Mouse (Mus musculus): ENCODE results near the gene Phactr3. TPM values are rescaled to one million over a fixed set of nuclear protein-coding genes. Genes with fewer than 3 reads are reported as not detected.

The Phactr3 gene
- total RNA-seq, 1 experiment from 2014 or later, result 1.8 TPM

- DNase-seq, result no peak
Observed at GRCm38 (mm10) chr2:178193445-178193844, 74.7 kb downstream of the Phactr3 start.

- no peak for DNase-seq
Observed at GRCm38 (mm10) chr2:178194908-178195307, 76.1 kb downstream of the Phactr3 start.

GRCm38 (mm10) chr2:178196038-178196437 is 77.3 kb downstream of the Phactr3 start:
- no peak for DNase-seq

DNA sequence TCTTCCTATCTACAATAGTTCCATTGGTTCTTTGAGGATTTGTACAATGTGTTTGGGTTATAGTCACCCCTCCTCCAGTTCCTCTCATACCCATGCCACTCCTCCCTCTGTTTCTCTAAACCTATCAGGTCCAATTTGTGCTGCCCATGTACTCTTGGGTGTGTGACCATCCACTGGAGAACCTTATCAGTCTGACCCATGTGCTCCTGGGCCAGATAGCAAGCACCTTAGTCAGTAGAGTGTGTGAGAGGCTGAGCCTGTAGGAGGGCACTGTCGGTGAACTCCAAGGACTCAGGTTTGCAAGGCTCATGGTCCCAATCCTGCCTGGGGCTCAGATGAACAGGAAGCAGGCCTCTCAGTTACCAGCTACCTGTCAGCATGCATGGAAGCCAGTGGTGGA is 78.8 kb downstream of the Phactr3 start:
- no peak for DNase-seq

DNA sequence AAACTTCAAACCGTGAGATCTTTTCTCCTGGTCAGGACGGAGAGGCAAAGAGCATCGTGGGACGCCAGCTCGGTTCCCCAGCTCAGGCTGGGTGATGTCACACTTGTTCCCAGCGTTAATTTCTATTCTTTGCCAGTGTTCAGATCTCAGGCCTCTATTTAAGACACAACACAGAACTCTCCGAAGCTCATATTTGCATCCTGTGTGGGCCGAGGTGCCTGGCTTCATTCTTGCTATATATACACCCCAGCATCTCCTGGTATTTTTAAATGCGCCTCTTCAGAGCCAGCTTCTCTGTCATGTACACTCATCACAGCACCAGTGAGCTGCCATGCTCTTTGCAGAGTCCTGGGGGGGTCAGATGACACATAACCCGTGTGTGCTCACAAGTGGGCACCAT is 85.7 kb downstream of the Phactr3 start:
- DNase-seq, result no peak

DNA sequence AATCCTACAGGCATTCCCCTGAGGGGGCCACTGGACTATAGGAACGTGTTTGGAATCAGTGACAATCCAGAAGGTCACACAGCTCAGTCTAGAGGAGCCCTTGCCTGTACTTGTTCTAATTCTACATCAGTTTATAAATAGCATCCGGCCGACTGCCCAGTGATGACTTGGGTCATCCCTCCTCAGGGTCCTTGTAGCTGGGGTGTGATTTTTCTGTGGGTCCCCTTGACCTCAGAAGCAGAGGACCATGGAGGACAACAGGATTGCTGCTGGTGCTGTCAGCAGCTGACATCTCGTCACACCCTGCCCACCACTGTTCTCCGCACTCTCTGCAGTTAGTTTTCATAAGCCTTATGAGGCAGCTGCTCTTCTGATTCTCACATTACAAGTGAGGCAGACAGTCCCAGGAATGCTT is 89.4 kb downstream of the Phactr3 start:
- DNase-seq, result no peak

DNA sequence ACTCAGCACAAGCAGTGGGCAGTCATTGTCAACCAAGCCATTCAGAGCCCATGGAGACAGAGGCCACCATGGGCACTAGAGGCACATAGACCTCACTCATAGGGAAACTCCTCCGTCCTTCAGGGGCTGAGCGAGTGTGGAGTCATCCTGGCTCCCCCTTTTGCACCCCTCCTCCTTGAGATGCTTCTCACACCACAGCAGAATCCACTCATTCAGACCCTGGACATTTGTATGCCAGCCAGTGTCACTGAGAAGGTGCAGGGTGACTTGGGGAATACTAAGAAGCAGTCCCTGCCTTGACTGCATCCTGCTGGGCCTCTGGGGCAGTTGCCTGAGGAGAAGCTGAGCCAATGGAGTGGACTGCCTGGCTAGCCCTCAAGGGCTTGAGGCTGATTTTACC is 95.1 kb downstream of the Phactr3 start:
- no peak for DNase-seq

DNA sequence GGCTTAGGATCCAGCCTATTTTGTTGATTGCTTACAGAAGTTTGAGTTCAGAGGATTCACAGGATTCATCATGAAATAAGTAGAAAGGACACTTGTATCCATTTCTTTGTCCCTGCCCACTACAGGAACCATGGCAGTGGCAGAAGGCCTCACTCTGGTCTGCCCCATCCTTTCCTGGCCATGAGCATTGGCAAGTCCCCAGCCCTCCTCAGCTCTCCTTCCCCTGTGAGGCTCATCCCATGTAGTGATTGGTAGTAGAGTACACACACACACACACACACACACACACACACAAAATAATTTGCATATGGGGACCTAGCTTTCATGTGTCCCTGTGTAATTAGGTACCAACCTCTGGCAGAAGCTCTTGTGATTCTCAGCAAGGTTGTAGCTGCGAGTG is 95.8 kb downstream of the Phactr3 start:
- DNase-seq, result no peak

DNA sequence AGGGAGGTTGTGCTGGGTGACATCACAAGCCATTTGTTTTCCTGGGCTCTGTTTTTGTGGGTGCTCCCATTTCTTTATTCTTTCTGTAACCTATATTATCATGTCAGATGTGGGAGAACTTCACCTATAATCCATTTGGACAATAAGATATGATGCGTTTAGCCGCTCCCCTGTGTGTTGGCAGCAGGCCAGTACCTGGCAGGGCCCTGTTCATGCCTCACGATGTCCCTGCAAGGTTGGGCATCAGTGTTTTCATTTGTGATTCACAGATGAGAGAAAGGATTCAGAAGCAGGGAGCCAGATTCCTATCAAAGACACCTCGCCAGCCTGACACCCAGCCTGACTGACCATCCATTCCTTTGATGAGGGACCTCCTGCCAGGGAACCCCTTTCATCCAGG is 99.7 kb downstream of the Phactr3 start:
- DNase-seq, result no peak

DNA sequence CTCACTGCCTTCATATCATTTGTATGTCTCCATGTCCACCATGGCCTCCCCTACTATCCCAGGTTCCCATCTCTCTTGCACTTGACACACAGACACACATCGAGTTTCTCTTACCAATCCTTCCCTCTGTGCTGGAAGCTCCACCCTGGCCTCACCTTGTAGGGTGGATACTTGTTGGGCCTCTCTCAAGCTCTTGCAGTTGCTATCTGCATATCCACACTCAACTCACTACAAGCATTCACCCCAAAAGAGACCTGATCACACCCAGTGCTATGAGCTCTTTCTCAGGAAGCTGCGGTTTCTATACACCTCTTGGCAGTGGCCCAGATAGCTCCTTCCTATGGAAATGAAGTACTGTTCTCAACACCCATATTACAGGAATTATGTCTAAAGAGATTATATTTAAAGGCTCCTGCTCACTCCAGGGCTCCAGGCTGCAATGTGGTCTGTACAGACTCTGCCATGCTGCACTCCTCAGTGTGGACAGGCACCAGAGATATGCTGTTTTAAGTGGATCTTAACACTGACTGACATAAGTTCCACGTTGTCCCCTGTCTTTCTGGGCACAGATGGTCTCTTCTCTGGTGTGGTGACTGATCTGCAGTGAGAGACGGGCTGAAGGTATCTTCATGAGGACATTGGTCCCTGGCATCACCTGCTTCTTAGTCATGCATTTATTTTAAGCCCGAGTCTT is 100.8 kb downstream of the Phactr3 start:
- DNase-seq, result no peak

DNA sequence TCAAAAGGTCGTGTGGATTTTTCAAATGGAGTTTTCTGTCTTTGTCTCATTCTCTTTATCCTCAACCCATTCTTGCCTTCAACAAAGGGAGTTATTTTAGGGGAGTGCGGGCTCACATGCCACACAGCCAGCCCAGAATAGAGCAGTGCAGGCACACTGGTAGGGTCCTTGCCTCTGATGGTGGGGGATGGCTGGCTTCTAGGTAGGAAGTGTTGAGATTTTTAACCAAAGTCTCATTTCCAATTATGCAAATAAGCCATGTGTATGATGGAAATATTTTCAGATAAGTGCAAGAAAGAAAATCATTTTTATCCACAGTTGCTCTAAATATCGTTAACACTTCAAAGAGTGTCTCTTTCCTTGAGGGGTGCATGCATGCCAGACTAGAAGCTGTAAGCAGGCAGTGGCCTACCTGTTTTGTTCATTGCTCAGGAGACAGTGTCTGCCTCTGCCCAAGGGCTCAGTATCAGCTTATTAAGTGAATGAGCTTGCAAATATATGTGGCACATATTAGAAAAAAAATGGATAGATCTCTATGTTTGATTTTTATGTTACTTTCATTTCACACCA is 101.5 kb downstream of the Phactr3 start:
- DNase-seq, result no peak

GRCm38 (mm10) chr2:178221003-178221402 is 102.2 kb downstream of the Phactr3 start:
- DNase-seq, result no peak

DNA sequence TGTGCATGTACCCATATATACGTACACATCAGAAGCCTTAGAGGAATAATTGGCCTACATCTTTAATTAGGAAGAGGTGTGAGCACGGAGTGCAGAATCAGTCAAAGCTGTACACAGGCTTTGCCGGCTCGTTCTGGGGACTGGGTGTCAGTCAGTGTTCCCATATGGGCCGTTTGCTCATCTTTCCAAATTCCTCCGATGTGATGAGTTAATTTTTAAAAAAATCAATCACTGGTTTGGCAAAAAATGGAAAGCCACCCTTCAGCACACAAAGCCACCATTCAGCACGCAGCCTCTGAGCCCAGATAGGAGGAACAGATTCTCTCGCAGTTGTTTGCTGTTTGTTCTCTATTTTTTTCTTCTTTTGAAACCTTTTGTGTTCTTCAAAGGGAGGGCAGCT is 110.5 kb downstream of the Phactr3 start:
- DNase-seq, result no peak

DNA sequence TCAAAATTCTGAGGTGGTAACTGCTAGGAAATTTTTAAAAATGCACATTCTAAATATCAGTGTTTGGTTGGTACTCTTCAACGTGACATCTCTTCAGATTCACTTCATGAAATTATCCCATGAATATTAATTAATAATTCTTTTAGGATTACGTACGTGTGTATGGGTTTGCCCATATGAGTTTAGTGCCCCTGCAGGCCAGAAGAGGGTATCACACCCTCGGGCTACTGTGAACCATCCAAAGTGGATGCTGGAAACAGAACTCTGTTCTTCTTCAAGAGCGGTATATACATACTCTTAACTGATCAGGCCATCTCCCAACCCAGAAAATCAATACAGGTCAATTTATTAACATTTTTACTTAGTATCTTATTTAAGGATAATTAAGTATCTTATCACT is 114.7 kb downstream of the Phactr3 start:
- DNase-seq, result no peak

DNA sequence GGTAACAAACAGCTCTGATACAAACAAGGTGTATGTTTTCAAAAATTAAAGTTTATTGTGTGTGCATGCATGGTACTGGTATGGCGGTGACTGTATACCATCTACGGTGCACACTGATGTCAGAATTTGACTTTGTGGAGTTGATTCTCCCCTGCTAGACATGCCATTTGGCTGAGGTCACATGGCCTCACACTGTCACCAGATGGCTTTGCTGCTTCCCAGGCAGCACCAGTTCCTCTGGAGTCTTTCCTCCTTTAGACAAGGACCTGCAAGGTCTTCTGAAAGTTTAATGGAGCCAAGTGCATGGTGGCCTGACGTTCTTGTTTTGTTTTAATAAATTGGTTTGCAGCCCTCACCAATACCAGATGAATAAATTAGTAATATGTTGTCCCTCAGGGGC is 118.3 kb downstream of the Phactr3 start:
- no peak for DNase-seq

- DNase-seq, result no peak
Observed at GRCm38 (mm10) chr2:178238503-178238902, 119.7 kb downstream of the Phactr3 start.

DNA sequence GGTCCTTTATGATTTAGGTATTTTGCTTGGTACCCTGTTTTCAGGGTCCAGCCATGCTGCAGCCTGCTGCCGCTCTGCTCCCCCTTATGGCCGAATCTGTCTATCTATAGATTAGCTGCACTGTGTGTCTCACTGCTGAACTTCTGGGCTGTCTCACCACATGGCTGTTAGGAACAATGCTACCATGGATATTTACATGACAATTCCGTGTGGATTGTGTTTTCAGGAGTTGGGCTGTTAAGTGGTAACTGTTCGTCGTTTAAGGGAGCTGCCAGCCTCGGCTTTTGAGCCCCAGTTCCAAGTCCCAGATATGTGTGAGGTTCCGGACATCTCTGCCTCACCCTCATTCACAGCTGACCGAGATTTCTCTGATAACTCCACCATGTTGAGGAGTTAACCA is 122.1 kb downstream of the Phactr3 start:
- no peak for DNase-seq

- no peak for DNase-seq
Observed at GRCm38 (mm10) chr2:178241374-178241773, 122.6 kb downstream of the Phactr3 start.

GRCm38 (mm10) chr2:178242996-178243395 is 124.2 kb downstream of the Phactr3 start:
- no peak for DNase-seq

DNA sequence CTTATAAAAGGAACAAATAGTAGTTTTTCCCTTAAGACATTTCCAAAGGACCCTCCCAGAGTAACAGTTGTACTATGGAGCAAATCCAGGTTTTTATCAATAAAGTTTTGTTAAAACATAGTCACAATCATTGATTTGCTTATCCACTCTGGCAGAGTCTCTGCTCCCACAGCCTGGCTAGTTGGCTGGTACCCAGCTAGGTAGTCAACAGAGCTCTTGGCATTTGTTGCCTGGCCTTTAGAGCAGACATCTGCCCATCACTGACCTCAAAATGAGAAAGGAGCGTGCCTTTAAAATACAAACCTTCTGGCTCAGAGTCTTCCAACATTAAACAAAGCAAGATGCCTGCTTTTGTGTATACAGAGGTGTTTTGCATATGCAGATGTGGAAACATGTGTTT is 126.1 kb downstream of the Phactr3 start:
- no peak for DNase-seq

DNA sequence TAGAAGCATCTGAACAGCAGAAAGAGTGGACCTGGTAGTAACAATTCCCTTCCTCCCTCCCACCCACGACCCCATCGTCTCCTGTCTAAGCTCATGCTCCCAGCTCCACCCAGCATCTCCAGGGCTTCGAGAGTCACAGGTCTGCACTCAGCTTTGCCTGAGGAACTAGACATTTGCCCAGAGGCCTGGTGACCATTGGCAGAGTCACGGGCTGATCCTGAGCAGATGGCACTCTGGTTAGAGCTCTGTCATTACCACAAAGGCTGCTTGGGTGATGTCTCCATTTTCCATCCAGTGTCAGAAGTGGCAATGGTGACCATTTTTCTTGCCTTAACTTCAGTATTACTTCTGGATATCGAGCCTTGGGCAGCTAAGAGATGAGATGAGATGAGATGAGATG is 127.1 kb downstream of the Phactr3 start:
- DNase-seq, result no peak

DNA sequence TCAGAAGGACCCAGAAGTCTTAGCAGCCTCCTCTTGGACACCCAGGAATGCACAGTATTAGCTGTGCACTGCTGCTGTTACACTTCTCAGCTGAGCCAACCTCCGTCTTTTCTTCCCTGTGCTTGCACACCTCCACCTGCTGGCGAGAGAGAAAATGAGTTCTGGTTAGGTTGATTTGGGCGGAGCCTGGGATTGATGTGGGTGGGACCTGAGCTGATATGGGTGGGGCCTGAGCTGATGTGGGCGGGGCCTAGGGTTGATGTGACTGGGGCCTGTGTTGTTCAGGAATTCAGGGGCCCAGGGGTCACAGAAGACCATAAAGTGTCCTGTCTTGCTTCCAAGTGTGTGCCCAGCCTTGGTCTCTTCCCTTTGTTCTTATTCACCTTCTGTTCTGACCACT is 128.0 kb downstream of the Phactr3 start:
- no peak for DNase-seq

- no peak for DNase-seq
Observed at GRCm38 (mm10) chr2:178247274-178247673, 128.5 kb downstream of the Phactr3 start.

DNA sequence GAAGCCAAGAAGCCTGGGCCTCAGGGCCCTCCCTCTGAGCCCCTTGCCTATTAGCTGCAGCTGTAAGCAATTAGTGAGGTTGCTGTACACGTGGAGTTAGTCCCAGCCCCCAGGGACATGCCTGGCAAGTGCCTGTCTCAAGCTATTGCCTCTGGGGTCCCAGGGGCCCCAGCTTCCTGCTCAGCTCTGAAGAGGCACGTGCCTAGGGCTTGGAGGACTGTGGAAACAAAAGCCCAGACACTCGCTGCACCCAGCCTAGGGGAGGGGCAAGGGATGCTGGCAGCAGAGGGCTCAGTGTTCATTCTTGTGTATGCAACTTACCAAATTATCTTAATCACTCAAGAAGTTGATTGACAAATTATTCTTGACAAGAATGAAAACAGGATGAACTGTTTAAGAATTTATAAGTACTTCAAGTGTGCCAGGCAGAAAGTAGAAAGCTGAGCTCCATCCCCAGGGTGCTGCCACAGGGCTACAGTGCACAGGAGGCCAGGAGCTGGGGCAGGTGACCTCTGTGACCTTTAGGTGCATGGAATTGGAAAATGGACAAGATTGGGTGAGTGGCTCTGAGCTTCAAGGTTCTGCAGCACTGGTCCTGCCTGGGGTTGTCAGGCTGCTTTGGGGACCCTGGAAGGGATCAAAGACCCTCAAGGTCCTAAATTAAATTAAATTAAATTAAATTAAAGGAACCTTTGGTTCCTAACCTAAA is 138.5 kb downstream of the Phactr3 start:
- no peak for DNase-seq

All from adrenal gland, postnatal 25 days (tissue).